Mouse (Mus musculus) liver, embryonic 14.5 days (tissue): ENCODE measurements at regions not wholly inside any gene's neighbourhood (a gene's known extent, or its start where the extent isn't known, plus 50 kb on each side); places are given as distances from the start of the nearest gene placed in this dataset.

Experiments used
- ATAC-seq: fragments of 200-750 bp; cut with Nextera tagmentation; 2 replicates; pipeline ENCODE4 v1.8.0; 2017; ENCODE audit warnings: moderate number of reproducible peaks, mild to moderate bottlenecking, moderate library complexity; ENCODE audit not compliant: insufficient read depth
- DNase-seq, 3 experiments: peaks; one replicate each; pipeline ENCODE4 v3.0.0-alpha.2; 2012 to 2013; ENCODE audit warnings: low read depth in 3 of 3, low spot score in 3 of 3
- H3K27ac ChIP-seq: fragments of 300-500 bp; sonication (generic); 2 replicates; pipeline ENCODE4 v1.5.1; 2014; ENCODE audit warnings: moderate library complexity, mild to moderate bottlenecking, control low read depth, inconsistent platforms
- H3K27me3 ChIP-seq: fragments of 300-500 bp; sonication (generic); 2 replicates; pipeline ENCODE4 v1.6.1; 2014; ENCODE audit warnings: mild to moderate bottlenecking, low read length, moderate library complexity; ENCODE audit not compliant: control insufficient read depth, insufficient read depth
- H3K36me3 ChIP-seq: fragments of 300-500 bp; sonication (generic); replicated peaks from 2 replicates; pipeline ENCODE4 v1.6.1; 2014; ENCODE audit warnings: low read depth; ENCODE audit not compliant: control insufficient read depth, insufficient read depth
- H3K4me1 ChIP-seq, 2 experiments: fragments of 200-500 bp in 1 of 2; fragments of 300-500 bp in 1 of 2; sonication (generic) in 1 of 2; replicated peaks; 2 replicates each; pipeline ENCODE4 v1.6.1; 2012 to 2014; ENCODE audit warnings: antibody characterized with exemption in 1 of 2, inconsistent platforms in 1 of 2, low read length in 1 of 2; ENCODE audit not compliant: control insufficient read depth in 2 of 2, insufficient read depth in 2 of 2
- H3K4me2 ChIP-seq: fragments of 300-500 bp; sonication (generic); 2 replicates; pipeline ENCODE4 v1.6.1; 2014; ENCODE audit warnings: low read depth, mild to moderate bottlenecking, control low read depth, moderate library complexity
- H3K4me3 ChIP-seq, 2 experiments: fragments of 200-500 bp in 1 of 2; fragments of 300-500 bp in 1 of 2; sonication (generic) in 1 of 2; 2 replicates each; pipeline ENCODE4 v1.5.1; 2012 to 2014; ENCODE audit warnings: low read depth in 2 of 2, low read length in 2 of 2, mild to moderate bottlenecking in 2 of 2, control low read depth in 1 of 2, inconsistent platforms in 1 of 2, moderate library complexity in 1 of 2; ENCODE audit not compliant: insufficient read depth in 1 of 2
- H3K9ac ChIP-seq: fragments of 300-500 bp; sonication (generic); replicated peaks from 2 replicates; pipeline ENCODE4 v1.6.1; 2014; ENCODE audit warnings: mild to moderate bottlenecking, control low read depth, moderate library complexity
- H3K9me3 ChIP-seq: fragments of 300-500 bp; sonication (generic); 2 replicates; pipeline ENCODE4 v1.6.1; 2016; ENCODE audit warnings: low read length, mixed read lengths; ENCODE audit not compliant: control insufficient read depth
- CTCF ChIP-seq: IDR thresholded peaks from 2 replicates; pipeline ENCODE4 v1.5.1; 2016; ENCODE audit warnings: antibody characterized with exemption, low read depth, control low read depth
- EP300 ChIP-seq: IDR thresholded peaks from 2 replicates; pipeline ENCODE4 v1.6.1; 2016; ENCODE audit warnings: antibody characterized with exemption, low read depth
- WGBS: fragments of 180-500 bp; shearing (Covaris S2); extraction: QIAGEN DNeasy Blood & Tissue Kit; methylation state at CpG from one replicate; pipeline ENCODE4 v1.1.7; 2014; ENCODE audit not compliant: insufficient replicate concordance; 5-methylcytosine and 5-hydroxymethylcytosine counted together

DNA sequence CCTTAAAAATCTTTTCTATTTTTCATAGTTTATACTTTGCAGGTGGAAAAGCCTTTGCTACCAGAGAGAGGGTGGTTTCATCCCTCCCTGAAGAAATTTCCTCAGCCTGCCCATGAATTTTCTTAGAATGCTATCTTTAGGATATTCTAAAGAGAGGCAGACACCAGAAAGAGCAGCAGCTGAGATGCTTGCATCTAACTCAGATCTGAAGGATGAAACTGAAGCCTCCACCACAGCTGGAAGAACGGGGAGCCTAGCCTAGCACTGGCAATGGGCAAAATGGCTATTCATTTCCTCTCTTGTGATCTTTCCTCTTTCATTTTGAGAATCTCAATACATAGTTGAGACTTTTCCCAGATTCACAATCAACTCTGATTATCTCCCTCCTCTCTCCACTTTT, 640.0 kb upstream of the Zeb2 start:
- Histone ChIP-seq H3K9me3 (no peaks in the 10 kb centered on the region), H3K4me2 (no peak overlapping the region), H3K36me3 (no peaks in the 10 kb centered on the region), H3K4me3 (no peak overlapping the region), H3K4me1 (no peaks in the 10 kb centered on the region), H3K27me3 (no peaks in the 10 kb centered on the region), H3K9ac (no peak overlapping the region), H3K27ac (no peak overlapping the region)
- DNase-seq: no peak
- ATAC-seq: no peak
- TF ChIP-seq CTCF: no peak
- TF ChIP-seq EP300: no peak
- 38% methylated on average over 1 of the region's 1 CpGs for WGBS

DNA sequence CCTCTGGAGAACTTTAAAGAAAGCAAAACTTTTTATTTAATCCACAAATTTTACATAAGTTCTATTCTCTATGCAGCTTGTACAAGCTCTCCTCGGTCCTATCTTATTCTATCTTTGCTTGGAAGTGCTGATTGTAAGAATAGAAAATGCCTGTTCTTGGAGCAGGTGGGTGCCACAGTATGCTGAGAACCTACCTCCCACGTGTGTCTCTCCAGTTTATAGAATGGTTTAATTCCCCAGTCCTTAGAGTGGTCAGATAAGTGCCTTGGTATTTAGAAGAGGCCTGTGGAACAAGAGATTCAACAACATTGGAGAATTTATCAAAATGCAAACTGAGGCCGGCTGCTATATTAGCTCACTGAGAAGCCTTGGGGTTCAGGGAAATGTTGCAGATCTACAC, 639.2 kb upstream of the Zeb2 start:
- Histone ChIP-seq H3K4me1 (no peaks in the 10 kb centered on the region), H3K27me3 (no peaks in the 10 kb centered on the region), H3K4me3 (no peak overlapping the region), H3K9me3 (no peaks in the 10 kb centered on the region), H3K9ac (no peak overlapping the region), H3K27ac (no peak overlapping the region), H3K36me3 (no peaks in the 10 kb centered on the region), H3K4me2 (no peak overlapping the region)
- 56% methylated on average over 3 of the region's 3 CpGs for WGBS
- no peak for DNase-seq
- TF ChIP-seq EP300 (no peak), CTCF (no peak)
- no peak for ATAC-seq

DNA sequence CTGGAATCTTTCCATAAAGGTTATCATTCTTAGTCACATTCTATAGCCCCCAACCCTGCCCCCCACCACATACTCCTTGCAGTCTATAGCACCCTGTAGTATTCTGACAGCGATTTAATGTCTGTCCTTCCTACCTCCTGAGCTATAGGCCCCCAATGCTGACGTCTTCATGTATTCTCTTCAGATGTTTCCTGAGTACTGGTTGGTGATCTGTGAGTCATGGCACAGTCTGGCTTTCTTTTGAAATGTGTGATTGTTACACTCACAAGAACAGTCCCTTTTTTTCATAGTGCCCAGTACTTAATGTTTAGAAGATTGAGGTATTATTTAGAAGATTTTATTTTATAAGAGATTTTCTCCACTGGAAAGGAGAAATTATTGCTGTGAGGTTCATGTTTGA, 634.6 kb upstream of the Zeb2 start:
- H3K9me3 ChIP-seq: no peaks in the 10 kb centered on the region
- H3K4me1 ChIP-seq: no peaks in the 10 kb centered on the region; a peak in 1 of 4 replicates
- DNase-seq (no peak), ATAC-seq (no peak)
- WGBS: 47% methylated on average over 2 of the region's 2 CpGs
- H3K27me3 ChIP-seq: no peaks in the 10 kb centered on the region
- no peak overlapping the region for H3K9ac ChIP-seq
- no peak for TF ChIP-seq CTCF
- no peak for TF ChIP-seq EP300
- H3K27ac ChIP-seq: no peak overlapping the region
- no peak overlapping the region for H3K4me2 ChIP-seq
- H3K36me3 ChIP-seq: no peaks in the 10 kb centered on the region
- H3K4me3 ChIP-seq: no peak overlapping the region

DNA sequence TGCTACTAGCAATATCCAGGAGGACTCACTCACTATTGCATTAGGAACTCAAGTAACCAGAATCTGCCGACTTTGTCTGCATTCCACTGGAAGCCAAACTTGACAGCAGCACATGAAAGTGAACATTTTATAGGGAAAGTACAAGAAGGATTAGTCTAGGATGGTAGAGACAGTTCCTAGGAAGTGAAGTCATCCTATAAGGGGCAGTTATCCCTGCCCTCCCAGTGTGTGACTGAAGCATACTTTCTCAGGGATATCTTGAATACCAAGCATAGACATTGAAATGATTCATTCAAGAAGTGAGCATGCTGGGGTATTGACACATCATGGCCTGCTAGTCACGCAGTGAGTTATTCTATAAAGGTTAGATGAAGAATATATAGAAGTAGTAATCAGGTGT, 632.2 kb upstream of the Zeb2 start:
- H3K9ac ChIP-seq: no peak overlapping the region
- H3K4me1 ChIP-seq: peaks cover 0 to 2% of the 10 kb centered on the region in 2 experiments; a peak in 1 of 4 replicates
- no peaks in the 10 kb centered on the region for H3K9me3 ChIP-seq
- DNase-seq (no peak), ATAC-seq (no peak)
- TF ChIP-seq CTCF (no peak), EP300 (no peak)
- no peaks in the 10 kb centered on the region for H3K27me3 ChIP-seq
- H3K4me3 ChIP-seq: no peak overlapping the region
- H3K36me3 ChIP-seq: no peaks in the 10 kb centered on the region
- no peak overlapping the region for H3K27ac ChIP-seq
- WGBS: 52% methylated on average over 2 of the region's 2 CpGs
- H3K4me2 ChIP-seq: no peak overlapping the region

DNA sequence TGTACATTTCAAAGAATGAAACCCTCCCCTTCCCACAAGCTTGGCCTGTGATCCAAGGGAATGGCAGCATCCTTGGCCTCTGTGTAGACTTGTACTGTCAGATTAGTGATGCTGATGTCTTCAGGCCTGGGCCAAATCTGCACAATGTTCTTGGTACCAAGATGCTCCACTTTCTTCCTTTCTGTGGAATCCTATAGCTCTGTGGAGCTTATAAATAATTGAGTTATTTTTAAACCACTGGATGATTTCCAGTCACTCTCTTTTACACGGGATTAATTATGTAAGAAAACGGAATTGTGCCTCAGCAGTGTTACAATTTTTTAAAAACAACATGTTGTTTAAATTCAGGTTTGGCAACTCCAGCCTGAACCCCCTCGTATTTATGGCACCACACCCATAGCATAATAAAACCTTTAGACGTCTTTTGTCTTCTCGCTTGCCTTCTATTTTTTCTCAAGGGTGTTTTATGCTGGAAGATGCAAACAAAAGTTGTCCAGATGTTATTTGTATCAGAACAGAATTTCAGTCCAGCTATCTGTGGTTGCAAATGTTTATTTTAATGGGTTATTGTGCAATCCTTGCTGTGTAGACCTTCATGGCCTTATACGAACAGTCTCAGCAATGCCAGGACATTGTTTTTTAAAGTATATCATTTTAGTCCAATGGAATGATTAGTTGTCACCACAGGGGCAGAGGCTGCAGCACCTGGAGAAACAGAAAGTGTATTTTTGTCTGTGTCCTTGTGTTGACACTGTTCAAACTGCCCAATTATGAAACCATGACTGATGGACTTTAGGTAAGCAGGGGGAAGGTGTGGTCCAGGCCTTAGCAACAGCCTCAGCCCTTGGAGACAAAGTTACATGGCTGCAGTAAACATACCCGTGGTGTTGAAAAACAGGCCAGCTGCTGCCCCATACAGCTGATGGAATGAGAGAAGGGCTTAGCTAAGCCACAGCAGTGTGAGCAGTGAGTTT, 630.4 kb upstream of the Zeb2 start:
- H3K27ac ChIP-seq: no peak overlapping the region
- peaks cover 0 to 2% of the 10 kb centered on the region in 2 experiments; a peak in 1 of 4 replicates for H3K4me1 ChIP-seq
- H3K9ac ChIP-seq: no peak overlapping the region
- TF ChIP-seq CTCF: no peak
- TF ChIP-seq EP300: no peak
- H3K27me3 ChIP-seq: no peaks in the 10 kb centered on the region
- no peak overlapping the region for H3K4me2 ChIP-seq
- H3K4me3 ChIP-seq: no peak overlapping the region
- ATAC-seq (no peak), DNase-seq (no peak)
- H3K36me3 ChIP-seq: no peaks in the 10 kb centered on the region
- H3K9me3 ChIP-seq: no peaks in the 10 kb centered on the region
- 60% methylated on average over 7 of the region's 7 CpGs for whole genome bisulfite sequencing
